Mouse (Mus musculus) cortical plate, adult 2 months (tissue): ENCODE results near the gene Fam131c.

ENCODE experiments used
- CTCF ChIP-seq: fragments of 200-500 bp; IDR thresholded peaks from 2 replicates; pipeline ENCODE4 v1.5.1; 2011; ENCODE audit warnings: mild to moderate bottlenecking, control low read depth, low read length; ENCODE audit not compliant: insufficient read depth; ENCODE audit errors: extremely low read depth
- POLR2A ChIP-seq: fragments of 200-500 bp; IDR thresholded peaks from 2 replicates; pipeline ENCODE4 v1.6.1; 2011; ENCODE audit warnings: mild to moderate bottlenecking, low read length, control low read depth; ENCODE audit not compliant: insufficient read depth; ENCODE audit errors: extremely low read depth

DNA sequence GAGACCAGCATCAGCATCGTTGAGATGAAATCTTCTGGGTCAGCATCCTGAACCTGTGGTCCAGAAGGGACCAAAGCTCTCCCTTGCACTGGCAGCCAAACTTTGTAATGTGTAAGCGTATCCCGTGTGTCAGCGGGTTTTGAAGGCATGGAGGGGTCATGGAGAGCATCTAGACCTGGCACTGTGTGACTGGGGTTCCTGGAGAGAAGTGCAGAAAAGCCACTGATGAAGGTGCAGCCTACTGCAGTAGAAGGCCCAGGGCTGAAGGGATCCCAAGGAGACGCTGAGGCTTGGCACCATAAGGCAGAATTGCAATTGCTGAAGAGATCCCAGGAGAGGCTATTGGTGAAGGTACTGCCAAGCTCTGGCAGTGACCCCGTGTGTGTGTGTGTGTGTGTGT is 61.4 kb downstream of the Fam131c start:
- TF ChIP-seq CTCF (no peak), POLR2A (no peak)
